Mouse (Mus musculus) liver, postnatal 0 days (tissue): Measurements from ENCODE around the gene Tnfrsf19.

Experiments used
- CTCF ChIP-seq: sonication (generic); IDR thresholded peaks from 2 replicates; pipeline ENCODE4 v1.5.1; 2016; ENCODE audit warnings: antibody characterized with exemption, low read depth
- EP300 ChIP-seq: IDR thresholded peaks from 2 replicates; pipeline ENCODE4 v1.6.1; 2016; ENCODE audit warnings: antibody characterized with exemption, low read depth, mild to moderate bottlenecking

GRCm38 (mm10) chr14:61061729-61062128 lies 15.4 kb upstream of the Tnfrsf19 start:
- TF ChIP-seq CTCF: no peak
- TF ChIP-seq EP300: no peak
